Mouse (Mus musculus) lung, postnatal 0 days (tissue): ENCODE results near the gene Msmo1. TPM values are rescaled to one million over a fixed set of nuclear protein-coding genes. Genes with fewer than 3 reads are reported as not detected.
A peak's percentile ranks its signal among the peaks of the same experiment; 100 is the strongest.

Experiments
- ATAC-seq: fragments of 200-750 bp; cut with Nextera tagmentation; 2 replicates; pipeline ENCODE4 v1.8.0; 2017; ENCODE audit warnings: moderate library complexity
- DNase-seq: peaks from one replicate; pipeline ENCODE4 v3.0.0-alpha.2; 2016; ENCODE audit warnings: low spot score
- H3K27ac ChIP-seq: fragments of 300-500 bp; sonication (generic); 2 replicates; pipeline ENCODE4 v1.5.1; 2014; ENCODE audit warnings: antibody characterized with exemption, mild to moderate bottlenecking, low read length, mixed read lengths
- H3K27me3 ChIP-seq: fragments of 300-500 bp; sonication (generic); replicated peaks from 2 replicates; pipeline ENCODE4 v1.6.1; 2014; ENCODE audit warnings: low read length, mixed read lengths; ENCODE audit not compliant: insufficient read depth
- H3K36me3 ChIP-seq: fragments of 300-500 bp; sonication (generic); 2 replicates; pipeline ENCODE4 v1.6.1; 2014; ENCODE audit warnings: low read length, mixed read lengths; ENCODE audit not compliant: insufficient read depth
- H3K4me1 ChIP-seq: fragments of 300-500 bp; sonication (generic); 2 replicates; pipeline ENCODE4 v1.6.1; 2014; ENCODE audit warnings: antibody characterized with exemption, low read depth, low read length, mixed read lengths; ENCODE audit not compliant: insufficient read depth
- H3K4me2 ChIP-seq: fragments of 300-500 bp; sonication (generic); replicated peaks from 2 replicates; pipeline ENCODE4 v1.6.1; 2014; ENCODE audit warnings: low read depth, mild to moderate bottlenecking, low read length, moderate library complexity, mixed read lengths
- H3K4me3 ChIP-seq: fragments of 300-500 bp; sonication (generic); 2 replicates; pipeline ENCODE4 v1.5.1; 2014; ENCODE audit warnings: low read depth, low read length
- H3K9ac ChIP-seq: fragments of 300-500 bp; sonication (generic); replicated peaks from 2 replicates; pipeline ENCODE4 v1.6.1; 2014; ENCODE audit warnings: low read depth, mild to moderate bottlenecking
- H3K9me3 ChIP-seq: fragments of 300-500 bp; sonication (generic); 2 replicates; pipeline ENCODE4 v1.6.1; 2016; ENCODE audit warnings: low read length, mixed read lengths
- CTCF ChIP-seq: IDR thresholded peaks from 2 replicates; pipeline ENCODE4 v1.5.1; 2016; ENCODE audit warnings: antibody characterized with exemption, mild to moderate bottlenecking
- EP300 ChIP-seq: IDR thresholded peaks from 2 replicates; pipeline ENCODE4 v1.6.1; 2016; ENCODE audit warnings: antibody characterized with exemption, mild to moderate bottlenecking, control low read depth
- WGBS: fragments of 180-500 bp; shearing (Covaris S2); extraction: QIAGEN DNeasy Blood & Tissue Kit; methylation state at CpG from one replicate; pipeline ENCODE4 v1.1.7; 2014; 5-methylcytosine and 5-hydroxymethylcytosine counted together
- polyA plus RNA-seq: library from polyadenylated mRNA; unstranded; fragments of >200 nt; fragmentation: Nextera tagmentation; extraction: Ambion mirVana; gene quantifications from 2 replicates; pipeline ENCODE4 v1.2.1, GENCODE M21; 2015

Gene Msmo1
- polyA plus RNA-seq, 1 experiment from 2014 or later = 83.1 TPM

- 87% methylated on average over 7 of the region's 7 CpGs for WGBS
- Histone ChIP-seq H3K27me3 (no peaks in the 10 kb centered on the region), H3K4me1 (peaks cover 5% of the 10 kb centered on the region; the same call in 1 of the 2 replicates), H3K27ac (no peak overlapping the region), H3K36me3 (peaks cover 5% of the 10 kb centered on the region; the same call in 1 of the 2 replicates), H3K4me3 (no peak overlapping the region), H3K9ac (no peak overlapping the region), H3K4me2 (no peak overlapping the region), H3K9me3 (no peaks in the 10 kb centered on the region)
- no peak for ATAC-seq
- no peak for DNase-seq
- TF ChIP-seq EP300 = no peak
- no peak for TF ChIP-seq CTCF
Measured at GRCm38 (mm10) chr8:64728156-64728555, 5.4 kb downstream of the Msmo1 start.

- Histone ChIP-seq H3K9ac (no peak overlapping the region), H3K4me1 (no peaks in the 10 kb centered on the region), H3K4me3 (no peak overlapping the region), H3K9me3 (no peaks in the 10 kb centered on the region), H3K27ac (no peak overlapping the region), H3K27me3 (no peaks in the 10 kb centered on the region), H3K4me2 (no peak overlapping the region), H3K36me3 (peaks cover 10% of the 10 kb centered on the region; the same call in 1 of the 2 replicates)
- peak; percentile 41; the same call in 1 of the 2 replicates for ATAC-seq
- no peak for TF ChIP-seq CTCF
- no peak for TF ChIP-seq EP300
- 79% methylated on average over 4 of the region's 4 CpGs for WGBS
- DNase-seq = no peak
Measured at GRCm38 (mm10) chr8:64726190-64726695, 7.3 kb downstream of the Msmo1 start.

GRCm38 (mm10) chr8:64723206-64723605 is 10.4 kb downstream of the Msmo1 start:
- H3K27me3 ChIP-seq = no peaks in the 10 kb centered on the region
- TF ChIP-seq EP300 = no peak
- WGBS = 88% methylated on average over 2 of the region's 2 CpGs
- H3K36me3 ChIP-seq = peaks cover 17% of the 10 kb centered on the region; the same call in 1 of the 2 replicates
- H3K4me1 ChIP-seq = no peaks in the 10 kb centered on the region
- no peak overlapping the region for H3K4me3 ChIP-seq
- DNase-seq (no peak), ATAC-seq (no peak)
- H3K9me3 ChIP-seq = no peaks in the 10 kb centered on the region
- no peak overlapping the region for H3K27ac ChIP-seq
- H3K9ac ChIP-seq = no peak overlapping the region
- no peak overlapping the region for H3K4me2 ChIP-seq

GRCm38 (mm10) chr8:64717868-64718267 is 15.7 kb downstream of the Msmo1 start:
- no peak for DNase-seq
- H3K4me2 ChIP-seq = no peak overlapping the region
- peaks cover 14% of the 10 kb centered on the region; the same call in 1 of the 2 replicates for H3K36me3 ChIP-seq
- no peak overlapping the region for H3K27ac ChIP-seq
- no peaks in the 10 kb centered on the region for H3K27me3 ChIP-seq
- WGBS = 84% methylated on average over 7 of the region's 7 CpGs
- no peaks in the 10 kb centered on the region for H3K9me3 ChIP-seq
- TF ChIP-seq CTCF (no peak), EP300 (no peak)
- no peak overlapping the region for H3K9ac ChIP-seq
- no peak overlapping the region for H3K4me3 ChIP-seq
- no peak for ATAC-seq
- H3K4me1 ChIP-seq = no peaks in the 10 kb centered on the region

GRCm38 (mm10) chr8:64712499-64712898 is 21.1 kb downstream of the Msmo1 start:
- Histone ChIP-seq H3K9ac (no peak overlapping the region), H3K27ac (no peak overlapping the region), H3K27me3 (no peaks in the 10 kb centered on the region), H3K9me3 (no peaks in the 10 kb centered on the region), H3K4me3 (no peak overlapping the region), H3K4me2 (no peak overlapping the region), H3K4me1 (no peaks in the 10 kb centered on the region), H3K36me3 (no peaks in the 10 kb centered on the region)
- no peak for TF ChIP-seq EP300
- TF ChIP-seq CTCF = no peak
- 81% methylated on average over 7 of the region's 7 CpGs for WGBS
- ATAC-seq (no peak), DNase-seq (no peak)

- ATAC-seq (no peak), DNase-seq (no peak)
- Histone ChIP-seq H3K4me2 (no peak overlapping the region), H3K4me3 (no peak overlapping the region), H3K4me1 (no peaks in the 10 kb centered on the region), H3K27me3 (no peaks in the 10 kb centered on the region), H3K9me3 (no peaks in the 10 kb centered on the region), H3K36me3 (no peaks in the 10 kb centered on the region), H3K27ac (no peak overlapping the region), H3K9ac (no peak overlapping the region)
- TF ChIP-seq EP300 (no peak), CTCF (no peak)
- 19% methylated on average over 1 of the region's 1 CpGs for WGBS
Measured at GRCm38 (mm10) chr8:64711544-64711943, 22.0 kb downstream of the Msmo1 start.

GRCm38 (mm10) chr8:64707481-64707880 is 26.1 kb downstream of the Msmo1 start:
- Histone ChIP-seq H3K9me3 (no peaks in the 10 kb centered on the region), H3K4me1 (no peaks in the 10 kb centered on the region), H3K9ac (no peak overlapping the region), H3K27me3 (no peaks in the 10 kb centered on the region), H3K4me2 (no peak overlapping the region), H3K27ac (no peak overlapping the region), H3K36me3 (no peaks in the 10 kb centered on the region), H3K4me3 (no peak overlapping the region)
- ATAC-seq (no peak), DNase-seq (no peak)
- TF ChIP-seq EP300 (no peak), CTCF (no peak)
